Mouse (Mus musculus): ENCODE measurements around the gene Lrrc56. TPM values are rescaled to one million over a fixed set of nuclear protein-coding genes. Genes with fewer than 3 reads are reported as not detected.
"Not testable (repeated sequence)": the region's sequence is repeated elsewhere in the genome, so short reads cannot be mapped to it uniquely, and the experiment has no call there.

Lrrc56 gene
- total RNA-seq, 4 experiments from 2014 or later, result 1.8 to 3.4 (median 3.0) TPM

- DNase-seq (ENCODE audit: low spot score), result no peak
Observed at GRCm38 (mm10) chr7:141216894-141217293, 22.9 kb downstream of the Lrrc56 start.

GRCm38 (mm10) chr7:141217343-141218013, 23.5 kb downstream of the Lrrc56 start:
- no peak for DNase-seq (ENCODE audit: low spot score)

GRCm38 (mm10) chr7:141218141-141218540, 24.2 kb downstream of the Lrrc56 start:
- DNase-seq (ENCODE audit: low spot score), result no peak

GRCm38 (mm10) chr7:141218557-141219133, 24.7 kb downstream of the Lrrc56 start:
- no peak for DNase-seq (ENCODE audit: low spot score)

DNA sequence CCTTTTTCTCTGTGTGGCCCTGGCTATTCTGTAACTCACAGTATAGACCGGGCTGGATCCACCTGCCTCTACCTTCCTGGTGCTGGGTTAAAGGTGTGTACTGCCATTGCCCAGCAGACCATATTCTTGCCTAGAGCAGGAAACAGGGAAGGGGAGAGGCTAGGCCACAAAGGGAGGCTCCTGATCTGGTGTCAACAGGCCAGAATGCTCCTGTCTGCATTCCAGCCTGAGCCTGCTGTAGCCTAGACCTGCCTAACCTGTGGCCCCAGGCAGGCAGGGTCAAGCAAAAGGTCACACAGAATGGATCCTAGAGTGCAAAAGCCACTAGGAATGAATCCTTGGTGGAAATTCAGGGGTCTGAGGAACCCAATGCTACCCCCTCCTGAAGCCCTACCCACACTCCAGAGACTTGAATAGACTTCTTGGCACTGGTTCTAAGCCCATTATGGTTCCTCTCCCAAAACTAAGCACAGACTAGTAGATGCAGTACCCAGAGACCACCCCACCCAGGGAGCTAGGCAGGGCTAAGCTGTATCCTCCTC, 25.7 kb downstream of the Lrrc56 start:
- DNase-seq (ENCODE audit: low spot score), result no peak

DNA sequence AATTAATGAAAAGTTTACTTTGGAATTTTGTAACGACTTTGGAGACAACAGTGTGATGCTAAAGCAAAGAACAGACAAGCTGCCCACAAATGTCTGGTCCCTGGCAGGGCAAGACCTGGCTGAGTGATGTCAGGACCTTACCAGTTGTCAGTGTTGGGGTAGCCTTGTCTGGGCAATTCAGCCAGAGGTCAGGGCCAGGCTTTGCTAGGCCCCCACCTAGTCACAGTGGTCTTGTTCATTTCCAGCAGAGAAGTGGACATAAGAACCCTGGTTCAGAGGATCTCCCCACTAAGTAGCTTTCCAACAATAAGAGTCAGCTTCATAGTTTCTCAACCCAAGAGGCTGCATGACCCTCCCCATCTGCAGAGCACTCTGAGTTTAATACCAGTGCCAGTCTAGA, 26.4 kb downstream of the Lrrc56 start:
- no peak for DNase-seq (ENCODE audit: low spot score)

GRCm38 (mm10) chr7:141221249-141222125, 27.5 kb downstream of the Lrrc56 start:
- DNase-seq (ENCODE audit: low spot score), result peak; percentile 93

GRCm38 (mm10) chr7:141222126-141222467, 28.1 kb downstream of the Lrrc56 start:
- no peak for DNase-seq (ENCODE audit: low spot score)

DNA sequence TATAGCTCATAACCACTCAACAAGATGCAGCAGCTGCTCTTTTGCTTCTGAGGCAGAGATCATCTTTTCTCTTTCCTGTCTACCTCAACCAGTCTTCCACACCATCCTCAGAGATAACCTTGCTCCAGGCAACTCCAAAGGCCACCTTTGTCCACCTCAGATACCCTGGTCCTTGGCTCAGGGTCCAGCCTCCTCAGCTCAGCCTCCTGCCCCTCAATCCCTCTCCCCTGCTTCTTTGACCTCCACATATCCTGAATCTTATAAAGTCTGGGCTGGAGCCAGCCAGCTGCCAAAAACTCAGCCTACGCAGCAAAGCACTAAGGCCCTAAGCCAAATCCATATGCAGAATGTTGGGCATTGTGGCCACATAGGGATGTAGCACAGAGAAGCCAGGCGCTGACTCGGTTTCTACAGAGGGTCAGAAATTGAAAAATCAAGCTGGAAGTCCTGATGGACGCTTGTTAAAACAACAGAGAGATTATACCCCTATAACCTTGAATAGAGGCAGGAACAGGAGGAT, 28.8 kb downstream of the Lrrc56 start:
- no peak for DNase-seq (ENCODE audit: low spot score)

DNA sequence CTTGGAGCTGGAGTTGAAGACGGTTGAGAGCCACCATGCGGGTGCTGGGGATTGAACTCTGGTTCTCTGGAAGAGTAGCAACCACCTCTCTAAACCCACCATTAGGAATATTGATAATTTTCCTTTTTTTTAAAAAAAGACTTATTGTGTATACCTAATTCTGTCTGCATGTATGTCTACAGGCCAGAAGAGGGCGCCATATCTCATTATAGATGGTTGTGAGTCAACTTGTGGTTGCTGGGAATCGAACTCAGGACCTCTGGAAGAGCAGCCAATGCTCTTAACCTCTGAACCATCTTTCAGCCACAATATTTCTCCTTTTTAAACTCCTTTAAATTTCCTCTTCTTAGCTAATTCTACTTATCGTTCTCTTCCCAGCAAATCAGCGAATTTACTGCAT, 32.6 kb downstream of the Lrrc56 start:
- no peak for DNase-seq (ENCODE audit: low spot score)

- DNase-seq (ENCODE audit: low spot score), result no peak
Observed at GRCm38 (mm10) chr7:141227796-141228195, 33.8 kb downstream of the Lrrc56 start.

GRCm38 (mm10) chr7:141228279-141229067, 34.5 kb downstream of the Lrrc56 start, which contains the start of gene Phrf1:
Gene Phrf1 (plus strand): TSS chr7:141228784.
- DNase-seq (ENCODE audit: low spot score), result peak; percentile 89

GRCm38 (mm10) chr7:141229702-141230101, 35.7 kb downstream of the Lrrc56 start:
- no peak for DNase-seq (ENCODE audit: low spot score)

GRCm38 (mm10) chr7:141230570-141230969, 36.6 kb downstream of the Lrrc56 start:
- DNase-seq (ENCODE audit: low spot score), result no peak

DNA sequence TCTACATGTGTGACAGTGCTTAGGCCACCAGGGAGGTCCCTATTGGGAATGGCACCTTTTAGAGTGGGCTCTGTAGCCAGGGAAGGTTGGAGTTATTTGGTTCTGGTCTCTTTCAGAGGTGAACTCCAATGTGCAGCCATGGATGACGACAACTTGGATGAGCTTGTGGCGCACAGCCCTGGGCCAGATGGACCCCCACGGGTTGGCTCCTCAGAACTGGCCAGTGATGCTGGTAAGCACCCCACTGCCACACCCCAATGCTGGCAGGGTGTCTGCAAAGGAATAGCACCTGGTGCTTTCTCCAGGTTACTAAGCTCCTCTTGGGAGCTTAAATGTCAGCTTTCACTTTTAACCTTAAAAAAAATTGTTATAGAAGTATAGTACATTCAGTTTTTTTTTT, 37.2 kb downstream of the Lrrc56 start:
- DNase-seq (ENCODE audit: low spot score), result no peak

DNA sequence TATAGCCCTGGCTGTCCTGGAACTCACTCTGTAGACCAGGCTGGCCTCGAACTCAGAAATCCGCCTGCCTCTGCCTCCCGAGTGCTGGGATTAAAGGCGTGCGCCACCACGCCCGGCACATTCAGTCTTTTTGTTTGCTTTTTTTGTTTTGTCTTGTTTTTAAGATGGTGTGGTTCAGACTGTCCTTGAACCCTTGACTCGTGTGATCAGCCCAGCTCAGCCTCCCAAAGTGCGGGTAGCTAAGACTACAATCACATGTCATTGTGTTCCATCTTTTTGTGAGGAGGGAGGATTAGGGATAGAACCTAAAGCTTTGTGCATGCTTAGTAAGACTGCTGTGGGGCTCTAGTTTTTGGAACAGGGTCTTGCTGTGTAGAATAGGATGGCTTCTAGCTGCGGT, 37.6 kb downstream of the Lrrc56 start:
- DNase-seq (ENCODE audit: low spot score), result no peak

GRCm38 (mm10) chr7:141250486-141250885, 56.5 kb downstream of the Lrrc56 start:
- not testable (repeated sequence) for DNase-seq (ENCODE audit: low spot score)

- DNase-seq (ENCODE audit: low spot score), result no peak
Observed at GRCm38 (mm10) chr7:141256159-141256558, 62.2 kb downstream of the Lrrc56 start.
